Mouse (Mus musculus) hindbrain, embryonic 14.5 days (tissue): ENCODE measurements at regions not wholly inside any gene's neighbourhood (a gene's known extent, or its start where the extent isn't known, plus 50 kb on each side); places are given as distances from the start of the nearest gene placed in this dataset.

Experiments used
- ATAC-seq: fragments of 200-750 bp; cut with Nextera tagmentation; 2 replicates; pipeline ENCODE4 v1.8.0; 2017; ENCODE audit warnings: moderate number of reproducible peaks, mild to moderate bottlenecking, moderate TSS enrichment, moderate library complexity; ENCODE audit not compliant: low FRiP score
- DNase-seq: peaks from one replicate; pipeline ENCODE4 v3.0.0-alpha.2; 2015; ENCODE audit warnings: low spot score
- H3K27ac ChIP-seq: fragments of 300-500 bp; sonication (generic); 2 replicates; pipeline ENCODE4 v1.5.1; 2014; ENCODE audit warnings: mild to moderate bottlenecking, moderate library complexity
- H3K27me3 ChIP-seq: fragments of 300-500 bp; sonication (generic); 2 replicates; pipeline ENCODE4 v1.6.1; 2014; ENCODE audit warnings: mild to moderate bottlenecking, low read length, mixed read lengths; ENCODE audit not compliant: control insufficient read depth, insufficient read depth
- H3K36me3 ChIP-seq: fragments of 300-500 bp; sonication (generic); replicated peaks from 2 replicates; pipeline ENCODE4 v1.6.1; 2014; ENCODE audit not compliant: control insufficient read depth, insufficient read depth
- H3K4me1 ChIP-seq: fragments of 300-500 bp; sonication (generic); replicated peaks from 2 replicates; pipeline ENCODE4 v1.6.1; 2014; ENCODE audit warnings: antibody characterized with exemption, low read length, mixed read lengths; ENCODE audit not compliant: control insufficient read depth, insufficient read depth
- H3K4me2 ChIP-seq: fragments of 300-500 bp; sonication (generic); replicated peaks from 2 replicates; pipeline ENCODE4 v1.6.1; 2014; ENCODE audit warnings: mild to moderate bottlenecking, moderate library complexity
- H3K4me3 ChIP-seq: fragments of 300-500 bp; sonication (generic); replicated peaks from 2 replicates; pipeline ENCODE4 v1.5.1; 2014; ENCODE audit warnings: mild to moderate bottlenecking, low read length
- H3K9ac ChIP-seq: fragments of 300-500 bp; sonication (generic); 2 replicates; pipeline ENCODE4 v1.6.1; 2014
- H3K9me3 ChIP-seq: fragments of 300-500 bp; sonication (generic); 2 replicates; pipeline ENCODE4 v1.6.1; 2016; ENCODE audit warnings: low read length; ENCODE audit not compliant: control insufficient read depth
- WGBS: fragments of 180-500 bp; shearing (Covaris S2); extraction: QIAGEN DNeasy Blood & Tissue Kit; methylation state at CpG from one replicate; pipeline ENCODE4 v1.1.7; 2014; 5-methylcytosine and 5-hydroxymethylcytosine counted together

DNA sequence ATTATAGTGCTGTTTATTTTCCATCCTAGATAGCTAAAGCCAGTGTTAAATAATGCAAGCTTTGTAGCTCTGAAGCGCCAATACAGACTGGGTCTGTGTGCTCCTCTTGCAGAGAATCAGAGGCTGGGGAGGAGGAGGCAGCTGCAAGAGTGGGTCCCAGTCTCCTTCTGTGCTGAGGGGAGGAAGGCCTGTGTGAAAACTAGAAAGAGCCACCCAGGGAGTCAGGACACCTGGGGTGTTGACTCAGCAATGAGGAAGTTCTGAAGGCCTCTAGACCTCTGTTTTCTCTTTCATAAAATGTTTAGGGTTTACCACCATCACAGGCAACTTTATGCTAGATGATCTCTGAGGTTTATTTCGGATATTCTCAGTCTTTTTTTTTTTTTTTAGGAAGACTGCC lies 254.7 kb downstream of the Igsf11 start:
- no peak overlapping the region for H3K9ac ChIP-seq
- DNase-seq (no peak), ATAC-seq (no peak)
- no peak overlapping the region for H3K4me2 ChIP-seq
- no peaks in the 10 kb centered on the region for H3K9me3 ChIP-seq
- WGBS: 48% methylated on average over 2 of the region's 2 CpGs
- no peak overlapping the region for H3K4me3 ChIP-seq
- H3K36me3 ChIP-seq: no peaks in the 10 kb centered on the region
- H3K4me1 ChIP-seq: no peaks in the 10 kb centered on the region
- no peak overlapping the region; the same call in 1 of the 2 replicates for H3K27ac ChIP-seq
- H3K27me3 ChIP-seq: no peaks in the 10 kb centered on the region

DNA sequence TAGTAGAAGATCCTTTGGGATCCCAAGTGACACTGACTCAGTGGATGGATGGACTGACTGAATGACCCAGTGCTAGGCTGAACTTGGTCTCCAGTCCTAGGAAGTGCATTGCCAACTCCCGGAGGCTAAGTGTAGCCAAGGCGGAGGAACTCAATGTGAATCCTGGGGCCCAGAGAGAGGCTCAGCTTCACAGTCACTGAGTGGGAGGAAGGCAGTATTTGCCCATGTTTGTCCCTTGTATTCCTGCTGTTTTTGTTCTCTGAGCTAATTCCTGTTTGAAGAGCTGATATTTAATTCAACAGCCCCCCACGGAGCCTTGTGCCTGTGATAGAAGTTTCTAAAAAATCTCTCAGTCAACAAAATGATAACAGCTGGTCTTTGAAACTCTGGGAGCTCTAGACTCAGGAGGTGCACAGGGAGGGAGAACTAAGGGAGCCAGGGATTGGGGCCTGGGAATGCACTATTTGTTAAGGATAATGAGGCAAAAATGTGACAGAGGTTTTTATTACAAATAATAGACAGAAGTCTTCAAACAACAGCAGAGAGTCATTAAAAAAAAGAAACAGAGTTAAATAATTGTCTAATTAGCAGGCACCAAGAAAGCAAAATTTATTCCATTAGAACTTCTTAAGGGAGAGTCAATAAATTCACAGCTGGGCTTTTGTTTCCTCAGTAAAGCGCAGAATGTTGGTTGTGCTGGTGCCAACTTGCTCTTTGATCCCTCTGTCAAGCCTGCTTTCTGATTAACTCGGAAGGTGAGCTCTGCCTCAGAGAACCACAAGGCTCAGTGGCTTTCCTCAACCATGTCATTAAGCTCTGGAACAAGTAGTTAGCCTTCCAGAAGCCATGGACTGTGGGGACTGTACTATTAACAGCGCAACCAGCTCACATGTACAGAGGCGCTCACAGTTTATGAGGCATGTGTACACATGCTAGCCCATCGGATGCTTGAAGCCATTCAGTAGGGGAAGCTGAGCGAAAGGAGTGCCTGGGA lies 259.2 kb downstream of the Igsf11 start:
- DNase-seq: no peak
- no peak for ATAC-seq
- H3K27ac ChIP-seq: no peak overlapping the region

DNA sequence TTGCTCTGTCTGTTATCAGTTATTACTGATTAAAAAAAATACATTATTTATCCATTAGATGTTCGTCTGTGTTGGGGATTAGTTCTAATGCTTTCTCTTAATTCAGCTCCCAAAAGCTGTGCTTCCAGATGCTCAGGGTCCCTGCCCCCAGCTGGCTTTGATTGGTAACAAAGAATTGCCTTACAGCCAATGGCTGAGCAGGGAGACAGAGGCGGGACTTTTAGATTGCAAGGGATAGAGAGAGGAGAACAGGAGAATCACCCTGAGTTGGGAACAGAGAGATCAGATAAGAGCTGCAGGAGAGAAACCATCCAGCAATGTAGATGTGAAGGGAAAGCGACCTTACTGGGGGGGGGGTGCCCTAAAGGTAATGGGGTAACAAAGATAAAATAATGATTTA lies 266.4 kb downstream of the Igsf11 start:
- H3K27ac ChIP-seq: no peak overlapping the region
- no peak overlapping the region for H3K4me3 ChIP-seq
- H3K4me1 ChIP-seq: no peaks in the 10 kb centered on the region
- H3K27me3 ChIP-seq: no peaks in the 10 kb centered on the region
- H3K9ac ChIP-seq: no peak overlapping the region
- no peak overlapping the region for H3K4me2 ChIP-seq
- WGBS: 41% methylated on average over 3 of the region's 3 CpGs
- no peaks in the 10 kb centered on the region for H3K36me3 ChIP-seq
- H3K9me3 ChIP-seq: no peaks in the 10 kb centered on the region
- no peak for DNase-seq
- ATAC-seq: no peak

More for the DNA sequence above, 259.2 kb downstream of the Igsf11 start:
- H3K9me3 ChIP-seq: no peaks in the 10 kb centered on the region
- 66% methylated on average over 9 of the region's 9 CpGs for WGBS
- no peaks in the 10 kb centered on the region for H3K36me3 ChIP-seq
- H3K4me2 ChIP-seq: no peak overlapping the region
- no peak overlapping the region for H3K4me3 ChIP-seq
- no peak overlapping the region for H3K9ac ChIP-seq
- H3K4me1 ChIP-seq: no peaks in the 10 kb centered on the region
- no peaks in the 10 kb centered on the region for H3K27me3 ChIP-seq

DNA sequence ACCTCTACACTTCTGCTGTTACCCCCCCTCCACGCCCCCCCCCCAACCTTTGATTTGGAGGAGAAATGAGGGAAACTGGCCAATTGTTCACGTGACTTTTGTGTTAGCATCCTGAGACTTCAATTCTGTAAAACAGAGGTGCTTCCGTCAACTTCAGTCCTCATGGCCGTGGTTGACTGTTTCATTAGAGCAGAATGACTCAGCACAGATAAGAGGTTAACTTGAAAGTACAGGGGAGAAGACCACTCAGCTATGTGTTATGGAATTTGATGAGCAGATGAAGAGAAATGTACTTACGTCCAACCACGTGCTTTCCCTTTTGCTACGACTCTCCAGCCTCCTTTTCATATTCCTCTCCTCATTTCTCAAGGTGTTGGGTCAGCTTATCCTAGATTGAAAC lies 267.3 kb downstream of the Igsf11 start:
- no peaks in the 10 kb centered on the region for H3K27me3 ChIP-seq
- ATAC-seq: no peak
- no peak overlapping the region for H3K4me3 ChIP-seq
- WGBS: 89% methylated on average over 7 of the region's 7 CpGs
- H3K9ac ChIP-seq: no peak overlapping the region
- H3K36me3 ChIP-seq: no peaks in the 10 kb centered on the region
- H3K27ac ChIP-seq: no peak overlapping the region
- no peak overlapping the region for H3K4me2 ChIP-seq
- H3K4me1 ChIP-seq: no peaks in the 10 kb centered on the region
- no peak for DNase-seq
- no peaks in the 10 kb centered on the region for H3K9me3 ChIP-seq

DNA sequence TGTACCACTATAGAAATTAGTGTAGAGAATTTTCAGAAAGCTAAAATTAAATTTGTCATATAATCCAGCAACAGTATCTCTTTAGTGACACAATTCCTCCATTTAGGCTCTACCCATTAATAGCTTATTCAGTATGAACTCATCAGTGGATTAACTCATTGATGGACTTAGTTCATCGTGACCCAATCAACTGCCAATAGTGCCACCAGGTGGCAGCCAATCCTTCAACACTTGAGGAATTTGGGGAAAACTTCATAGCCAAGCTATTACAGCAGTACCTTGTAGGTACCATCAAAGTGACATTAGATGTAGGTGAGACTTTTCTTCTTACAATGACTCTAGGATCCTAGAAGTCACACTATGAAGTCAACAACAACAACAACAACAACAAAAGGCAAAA lies 270.2 kb downstream of the Igsf11 start:
- Histone ChIP-seq H3K4me3 (no peak overlapping the region), H3K27ac (no peak overlapping the region), H3K4me2 (no peak overlapping the region), H3K27me3 (no peaks in the 10 kb centered on the region), H3K36me3 (no peaks in the 10 kb centered on the region), H3K9ac (no peak overlapping the region), H3K9me3 (no peaks in the 10 kb centered on the region), H3K4me1 (no peaks in the 10 kb centered on the region)
- DNase-seq (peak; percentile 46), ATAC-seq (no peak)
- 29% methylated on average over 1 of the region's 1 CpGs for WGBS

DNA sequence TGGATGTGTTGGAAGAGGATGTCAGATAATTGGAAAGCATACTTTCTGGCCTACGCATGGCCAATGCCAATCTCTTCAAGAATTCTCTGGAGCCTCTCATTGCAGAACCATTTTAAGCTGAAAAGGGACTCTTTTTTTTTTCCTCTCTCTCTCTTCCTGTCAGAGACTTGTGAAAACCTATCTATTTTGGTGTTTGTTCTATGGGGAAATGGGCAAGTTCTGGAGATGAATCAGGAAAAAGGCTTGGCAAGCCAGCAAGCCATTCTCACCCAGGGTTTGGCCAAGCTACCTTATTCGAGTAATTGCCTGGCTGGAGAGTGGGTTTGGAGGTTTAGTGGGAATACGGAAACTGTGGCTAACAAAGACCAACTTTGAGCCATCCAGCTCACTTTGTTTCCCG lies 299.4 kb downstream of the Igsf11 start:
- no peak overlapping the region for H3K9ac ChIP-seq
- H3K27ac ChIP-seq: no peak overlapping the region
- no peaks in the 10 kb centered on the region for H3K36me3 ChIP-seq
- WGBS: 88% methylated on average over 4 of the region's 4 CpGs
- H3K9me3 ChIP-seq: no peaks in the 10 kb centered on the region
- no peak overlapping the region for H3K4me3 ChIP-seq
- ATAC-seq (no peak), DNase-seq (no peak)
- no peaks in the 10 kb centered on the region for H3K27me3 ChIP-seq
- H3K4me2 ChIP-seq: no peak overlapping the region
- no peaks in the 10 kb centered on the region for H3K4me1 ChIP-seq

DNA sequence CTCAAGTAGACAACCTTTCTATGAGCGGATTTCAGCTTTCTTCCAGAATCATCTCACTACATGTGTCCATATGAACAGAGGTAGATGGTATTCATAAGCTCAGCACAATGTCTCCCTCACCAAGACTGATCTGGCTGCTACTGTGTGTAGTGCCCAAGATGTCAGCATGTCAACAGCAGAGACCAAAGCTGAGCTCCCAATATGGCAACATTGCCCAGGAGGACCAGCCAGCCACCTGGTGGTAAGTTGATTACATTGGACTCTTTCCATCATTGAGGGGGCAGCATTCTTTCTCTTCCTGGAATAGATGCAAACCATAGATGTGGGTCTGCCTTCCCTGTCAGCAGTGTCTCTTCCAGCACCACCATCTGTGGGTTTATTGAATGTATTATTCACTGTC lies 303.0 kb downstream of the Igsf11 start:
- Histone ChIP-seq H3K9me3 (no peaks in the 10 kb centered on the region), H3K27ac (no peak overlapping the region), H3K9ac (no peak overlapping the region), H3K36me3 (no peaks in the 10 kb centered on the region), H3K4me2 (no peak overlapping the region), H3K27me3 (no peaks in the 10 kb centered on the region), H3K4me3 (no peak overlapping the region), H3K4me1 (no peaks in the 10 kb centered on the region)
- 93% methylated on average over 1 of the region's 1 CpGs for WGBS
- ATAC-seq (no peak), DNase-seq (no peak)

DNA sequence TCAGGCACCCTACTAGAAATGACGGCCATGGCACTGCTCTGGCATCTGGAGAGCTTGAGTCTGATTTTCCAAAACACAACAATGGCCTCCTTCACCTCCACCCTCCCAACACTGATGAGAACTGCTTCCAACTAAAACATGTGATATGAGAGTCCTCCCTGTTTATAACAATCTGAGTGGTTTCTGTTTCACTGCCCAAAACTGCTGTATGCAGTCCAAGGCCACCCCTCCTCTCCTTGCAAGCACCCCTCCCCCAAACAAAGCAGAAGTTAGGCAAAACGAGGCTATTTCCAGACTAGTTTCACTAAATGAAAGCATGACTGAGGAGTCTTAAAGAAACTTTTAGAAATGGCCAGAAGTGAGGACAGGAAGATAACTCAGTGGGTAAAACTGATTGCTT lies 304.4 kb downstream of the Igsf11 start:
- Histone ChIP-seq H3K9me3 (no peaks in the 10 kb centered on the region), H3K4me1 (no peaks in the 10 kb centered on the region), H3K27ac (no peak overlapping the region), H3K4me2 (no peak overlapping the region), H3K27me3 (no peaks in the 10 kb centered on the region), H3K36me3 (no peaks in the 10 kb centered on the region), H3K4me3 (no peak overlapping the region), H3K9ac (no peak overlapping the region)
- DNase-seq (no peak), ATAC-seq (no peak)
- 78% methylated on average over 2 of the region's 2 CpGs for WGBS

DNA sequence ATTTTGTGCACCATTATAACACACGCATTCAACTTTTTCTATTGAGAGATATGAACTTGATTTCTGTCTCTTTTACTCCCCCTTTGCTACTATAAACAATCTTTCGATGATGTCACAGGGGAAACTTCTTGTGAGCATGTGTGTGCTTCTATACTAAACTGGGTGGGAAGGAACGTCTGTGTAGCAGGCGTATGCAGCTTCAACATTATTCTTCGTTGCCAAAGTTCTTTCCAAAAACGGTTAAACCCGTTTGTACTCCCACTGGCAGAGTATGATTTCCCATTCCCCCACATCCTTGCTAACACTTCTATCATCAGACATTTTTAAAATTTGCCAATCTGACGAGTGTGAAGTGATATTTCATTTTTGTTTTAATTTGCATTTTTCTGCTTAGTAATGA lies 331.1 kb downstream of the Igsf11 start:
- Histone ChIP-seq H3K4me3 (no peak overlapping the region), H3K9me3 (no peaks in the 10 kb centered on the region), H3K9ac (no peak overlapping the region), H3K36me3 (no peaks in the 10 kb centered on the region), H3K4me2 (no peak overlapping the region), H3K4me1 (no peaks in the 10 kb centered on the region), H3K27me3 (no peaks in the 10 kb centered on the region), H3K27ac (no peak overlapping the region)
- 89% methylated on average over 8 of the region's 8 CpGs for WGBS
- DNase-seq: no peak
- no peak for ATAC-seq
